Mouse (Mus musculus) midbrain, embryonic 14.5 days (tissue): ENCODE data around the gene Sult2b1. TPM values are rescaled to one million over a fixed set of nuclear protein-coding genes. Genes with fewer than 3 reads are reported as not detected.
A peak's percentile ranks its signal among the peaks of the same experiment; 100 is the strongest.

ENCODE experiments used
- ATAC-seq: fragments of 200-750 bp; cut with Nextera tagmentation; 2 replicates; pipeline ENCODE4 v1.8.0; 2017; ENCODE audit warnings: moderate number of reproducible peaks, moderate library complexity; ENCODE audit not compliant: low FRiP score, low TSS enrichment
- DNase-seq: peaks from one replicate; pipeline ENCODE4 v3.0.0-alpha.2; 2015
- H3K27ac ChIP-seq: fragments of 300-500 bp; sonication (generic); replicated peaks from 2 replicates; pipeline ENCODE4 v1.5.1; 2014; ENCODE audit warnings: mild to moderate bottlenecking, low read depth, low read length, moderate library complexity
- H3K27me3 ChIP-seq: fragments of 300-500 bp; sonication (generic); 2 replicates; pipeline ENCODE4 v1.6.1; 2014; ENCODE audit warnings: low read length, control low read depth, mixed read lengths; ENCODE audit not compliant: control insufficient read depth, insufficient read depth
- H3K36me3 ChIP-seq: fragments of 300-500 bp; sonication (generic); 2 replicates; pipeline ENCODE4 v1.6.1; 2014; ENCODE audit warnings: low read length, control low read depth; ENCODE audit not compliant: control insufficient read depth, insufficient read depth
- H3K4me1 ChIP-seq: fragments of 300-500 bp; sonication (generic); 2 replicates; pipeline ENCODE4 v1.6.1; 2014; ENCODE audit warnings: mild to moderate bottlenecking, antibody characterized with exemption, low read length, control low read depth; ENCODE audit not compliant: control insufficient read depth, insufficient read depth
- H3K4me2 ChIP-seq: fragments of 300-500 bp; sonication (generic); 2 replicates; pipeline ENCODE4 v1.6.1; 2014; ENCODE audit warnings: mild to moderate bottlenecking, low read length, moderate library complexity
- H3K4me3 ChIP-seq: fragments of 300-500 bp; sonication (generic); replicated peaks from 2 replicates; pipeline ENCODE4 v1.5.1; 2014; ENCODE audit warnings: low read depth, low read length
- H3K9ac ChIP-seq: fragments of 300-500 bp; sonication (generic); replicated peaks from 2 replicates; pipeline ENCODE4 v1.6.1; 2014; ENCODE audit warnings: mild to moderate bottlenecking, low read length, moderate library complexity
- H3K9me3 ChIP-seq: fragments of 300-500 bp; sonication (generic); 2 replicates; pipeline ENCODE4 v1.6.1; 2016; ENCODE audit warnings: low read length, control low read depth, mixed read lengths; ENCODE audit not compliant: control insufficient read depth
- WGBS: fragments of 180-500 bp; shearing (Covaris S2); extraction: QIAGEN DNeasy Blood & Tissue Kit; methylation state at CpG from one replicate; pipeline ENCODE4 v1.1.7; 2014; 5-methylcytosine and 5-hydroxymethylcytosine counted together
- polyA plus RNA-seq: library from polyadenylated mRNA; unstranded; fragments of >200 nt; fragmentation: Nextera tagmentation; extraction: Ambion mirVana; gene quantifications from 2 replicates; pipeline ENCODE4 v1.2.1, GENCODE M21; 2014

Sult2b1 gene
- polyA plus RNA-seq, 1 experiment from 2014 or later: 5.2 TPM

GRCm38 (mm10) chr7:45808471-45808870 lies 24.0 kb upstream of the Sult2b1 start:
- ATAC-seq: no peak
- Histone ChIP-seq H3K9me3 (no peaks in the 10 kb centered on the region), H3K27ac (0 out of 2 replicates have a peak overlapping the region, but pooled peaks have one; percentile 32), H3K4me2 (no peak overlapping the region), H3K36me3 (peaks cover 88% of the 10 kb centered on the region), H3K27me3 (no peaks in the 10 kb centered on the region), H3K4me3 (no peak overlapping the region), H3K9ac (no peak overlapping the region), H3K4me1 (peaks cover 10% of the 10 kb centered on the region)
- DNase-seq: no peak
- 39% methylated on average over 11 of the region's 11 CpGs for WGBS

- DNase-seq (no peak), ATAC-seq (no peak)
- no peaks in the 10 kb centered on the region for H3K4me1 ChIP-seq
- H3K27me3 ChIP-seq: no peaks in the 10 kb centered on the region
- H3K36me3 ChIP-seq: peaks cover 93% of the 10 kb centered on the region
- H3K4me2 ChIP-seq: no peak overlapping the region
- H3K9me3 ChIP-seq: no peaks in the 10 kb centered on the region
- H3K4me3 ChIP-seq: no peak overlapping the region
- peak overlapping the region; percentile 6; the same call in 1 of the 2 replicates for H3K27ac ChIP-seq
- WGBS: 64% methylated on average over 5 of the region's 5 CpGs
- H3K9ac ChIP-seq: no peak overlapping the region
These were observed 21.5 kb upstream of the Sult2b1 start for GRCm38 (mm10) chr7:45805941-45806340.

GRCm38 (mm10) chr7:45802551-45802950 lies 18.1 kb upstream of the Sult2b1 start:
- Histone ChIP-seq H3K36me3 (peaks cover 85% of the 10 kb centered on the region), H3K4me2 (no peak overlapping the region), H3K9me3 (no peaks in the 10 kb centered on the region), H3K4me3 (no peak overlapping the region), H3K9ac (no peak overlapping the region), H3K4me1 (peaks cover 13% of the 10 kb centered on the region), H3K27me3 (no peaks in the 10 kb centered on the region), H3K27ac (no peak overlapping the region)
- DNase-seq (no peak), ATAC-seq (no peak)
- 94% methylated on average over 6 of the region's 6 CpGs for WGBS

- Histone ChIP-seq H3K27ac (no peak overlapping the region; the same call in 1 of the 2 replicates), H3K9me3 (no peaks in the 10 kb centered on the region), H3K27me3 (no peaks in the 10 kb centered on the region), H3K36me3 (peaks cover 85% of the 10 kb centered on the region), H3K4me2 (no peak overlapping the region), H3K4me1 (peaks cover 16% of the 10 kb centered on the region), H3K9ac (no peak overlapping the region), H3K4me3 (no peak overlapping the region)
- ATAC-seq (peak; percentile 59; the same call in 1 of the 2 replicates), DNase-seq (peak; percentile 96)
- WGBS: 3% methylated on average over 12 of the region's 12 CpGs
These were observed 16.9 kb upstream of the Sult2b1 start for GRCm38 (mm10) chr7:45801348-45801747.

- WGBS: 27% methylated on average over 25 of the region's 25 CpGs
These were observed 16.2 kb upstream of the Sult2b1 start for GRCm38 (mm10) chr7:45800546-45801204.

GRCm38 (mm10) chr7:45800001-45800400 lies 15.5 kb upstream of the Sult2b1 start:
- Histone ChIP-seq H3K36me3 (peaks cover 87% of the 10 kb centered on the region), H3K4me1 (peaks cover 16% of the 10 kb centered on the region), H3K4me2 (no peak overlapping the region), H3K4me3 (no peak overlapping the region), H3K27me3 (0 out of 2 replicates have a peak, but pooled peaks cover 4% of the 10 kb centered on the region), H3K9ac (no peak overlapping the region), H3K27ac (no peak overlapping the region), H3K9me3 (no peaks in the 10 kb centered on the region)
- DNase-seq (no peak), ATAC-seq (no peak)
- WGBS: 44% methylated on average over 7 of the region's 7 CpGs

More at GRCm38 (mm10) chr7:45800546-45801204, 16.2 kb upstream of the Sult2b1 start:
- Histone ChIP-seq H3K9ac (no peak overlapping the region), H3K4me1 (peaks cover 16% of the 10 kb centered on the region), H3K36me3 (peaks cover 85% of the 10 kb centered on the region), H3K4me3 (no peak overlapping the region), H3K4me2 (no peak overlapping the region), H3K27me3 (0 out of 2 replicates have a peak, but pooled peaks cover 4% of the 10 kb centered on the region), H3K9me3 (no peaks in the 10 kb centered on the region), H3K27ac (no peak overlapping the region; the same call in 1 of the 2 replicates)
- ATAC-seq (no peak), DNase-seq (no peak)

- no peak overlapping the region; the same call in 1 of the 2 replicates for H3K9ac ChIP-seq
- DNase-seq (no peak), ATAC-seq (no peak)
- peaks cover 16% of the 10 kb centered on the region for H3K4me1 ChIP-seq
- H3K27me3 ChIP-seq: 0 out of 2 replicates have a peak, but pooled peaks cover 4% of the 10 kb centered on the region
- no peak overlapping the region for H3K4me2 ChIP-seq
- 42% methylated on average over 7 of the region's 7 CpGs for WGBS
- no peak overlapping the region for H3K4me3 ChIP-seq
- H3K9me3 ChIP-seq: no peaks in the 10 kb centered on the region
- H3K36me3 ChIP-seq: peaks cover 91% of the 10 kb centered on the region
- no peak overlapping the region for H3K27ac ChIP-seq
These were observed 14.5 kb upstream of the Sult2b1 start for GRCm38 (mm10) chr7:45798931-45799330.

- 0 out of 2 replicates have a peak, but pooled peaks cover 4% of the 10 kb centered on the region for H3K27me3 ChIP-seq
- peaks cover 16% of the 10 kb centered on the region for H3K4me1 ChIP-seq
- H3K36me3 ChIP-seq: peaks cover 91% of the 10 kb centered on the region
- DNase-seq (no peak), ATAC-seq (no peak)
- no peak overlapping the region for H3K27ac ChIP-seq
- no peaks in the 10 kb centered on the region for H3K9me3 ChIP-seq
- H3K4me2 ChIP-seq: peak overlapping the region; percentile 51
- peak overlapping the region; percentile 22 for H3K4me3 ChIP-seq
- H3K9ac ChIP-seq: peak overlapping the region; percentile 49
- WGBS: 2% methylated on average over 19 of the region's 19 CpGs
These were observed 14.0 kb upstream of the Sult2b1 start for GRCm38 (mm10) chr7:45798511-45798836.
